Mouse (Mus musculus): ENCODE data around the gene Sema4c. TPM values are rescaled to one million over a fixed set of nuclear protein-coding genes. Genes with fewer than 3 reads are reported as not detected.
A peak's percentile ranks its signal among the peaks of the same experiment; 100 is the strongest.

The Sema4c gene
- total and polyA plus RNA-seq, 3 experiments = 0.70 to 3.4 (median 1.5) TPM

DNA sequence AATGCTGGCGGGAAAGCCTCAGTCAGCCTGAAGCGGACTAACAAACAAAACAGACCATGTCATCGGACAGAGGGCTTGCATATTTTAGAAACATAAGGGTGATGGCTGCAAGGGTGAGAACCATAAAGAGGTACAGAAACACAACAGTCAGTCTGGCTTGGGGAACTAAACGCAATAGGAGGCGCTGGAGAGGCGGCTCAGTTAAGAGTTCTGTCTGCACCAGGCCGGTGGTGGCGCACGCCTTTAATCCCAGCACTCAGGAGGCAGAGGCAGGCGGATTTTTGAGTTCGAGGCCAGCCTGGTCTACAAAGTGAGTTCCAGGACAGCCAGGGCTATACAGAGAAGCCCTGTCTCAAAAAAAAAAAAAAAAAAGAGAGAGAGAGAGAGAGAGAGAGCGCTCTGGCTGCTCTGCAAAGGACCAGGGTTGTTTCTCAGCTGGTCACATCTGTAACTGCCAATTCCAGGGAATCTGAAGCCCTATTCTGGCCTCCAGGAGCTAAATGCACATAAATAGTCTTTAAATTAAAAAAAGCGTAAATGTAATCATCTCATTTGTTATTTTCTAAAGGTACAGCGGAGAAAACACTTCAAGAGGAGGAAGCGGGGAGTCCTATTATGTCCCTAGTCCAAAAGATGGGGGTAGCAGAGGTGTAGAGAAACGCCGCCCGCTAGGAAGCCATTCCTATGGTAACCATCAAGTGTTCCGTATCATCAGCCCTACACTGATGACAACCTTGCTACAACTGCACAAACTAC is 12.1 kb downstream of the Sema4c start:
- dilution Hi-C loops (cut with MboI; ENCODE audit: extremely low pct_ligation_motif_present, extremely low pct_unique_long_range_greater_than_20kb, low sequenced_read_pairs) (no loop called here), in situ Hi-C loops (cut with MboI; ENCODE audit: low pct_ligation_motif_present, low pct_unique_long_range_greater_than_20kb, low sequenced_read_pairs) (no loop called here)
- Histone ChIP-seq H3K4me3 (replicated peaks in 1 of 3; ENCODE audit: low read depth in 2 of 3, low read length in 2 of 3, poor library complexity in 1 of 3) (peak overlapping the region; percentile 66 to 81 (median 72)), H3K4me1 (ENCODE audit: control insufficient read depth in 1 of 2, insufficient read depth in 2 of 2) (peaks cover 2 to 10% of the 10 kb centered on the region in 2 experiments; a peak in 3 of 4 replicates), H3K9me3 (replicated peaks; ENCODE audit: low read length) (no peaks in the 10 kb centered on the region), H3K79me2 (replicated peaks; ENCODE audit: control insufficient read depth, extremely low read depth, insufficient read depth, poor library complexity, severe bottlenecking) (no peaks in the 10 kb centered on the region), H3K27me3 (replicated peaks) (no peaks in the 10 kb centered on the region), H3K27ac (ENCODE audit: insufficient read depth, low read depth) (0 out of 2 replicates have a peak overlapping the region, but pooled peaks have one; percentile 11), H3K36me3 (replicated peaks in 1 of 2; ENCODE audit: control insufficient read depth in 1 of 2, insufficient read depth in 1 of 2, low read length in 1 of 2) (peaks cover 29 to 55% of the 10 kb centered on the region in 2 experiments), H3K9ac (ENCODE audit: insufficient read depth, low read depth) (peak overlapping the region; percentile 42), H3K4me2 (ENCODE audit: insufficient read depth, low read depth, poor library complexity, severe bottlenecking) (peak overlapping the region; percentile 80)
- DNase-seq (ENCODE audit: extremely low read depth) = peak; percentile 66
- TF ChIP-seq CHD1 (IDR thresholded peaks at IDR 0.05; ENCODE audit: low read depth, low read length) (no peak), NELFE (IDR thresholded peaks at IDR 0.05; ENCODE audit: low read depth, low read length) (no peak), IRF4 (IDR thresholded peaks at IDR 0.05; ENCODE audit: low read depth, low read length) (no peak; the same call in 1 of the 2 replicates), ELF1 (IDR thresholded peaks at IDR 0.05; ENCODE audit: low read depth, low read length) (0 out of 2 replicates have a peak, but pooled peaks have one; percentile 19), USF1 (IDR thresholded peaks at IDR 0.05; ENCODE audit: low read depth, low read length) (no peak), GABPA (IDR thresholded peaks at IDR 0.05; ENCODE audit: insufficient replicate concordance, low read depth, low read length) (no peak), MAFK (IDR thresholded peaks at IDR 0.05; ENCODE audit: insufficient replicate concordance, low read length) (peak; percentile 37; the same call in 1 of the 2 replicates), UBTF (IDR thresholded peaks at IDR 0.05; ENCODE audit: low read depth, low read length) (no peak; the same call in 1 of the 2 replicates), TBP (conservative IDR thresholded peaks at IDR 0.05; ENCODE audit: low read depth, low read length) (peak; percentile 94), EP300 (IDR thresholded peaks at IDR 0.05; ENCODE audit: low read length) (no peak), ZNF384 (IDR thresholded peaks at IDR 0.05; ENCODE audit: low read depth, low read length) (peak; percentile 41; the same call in 1 of the 2 replicates), USF2 (conservative IDR thresholded peaks at IDR 0.05; ENCODE audit: low read depth, low read length) (no peak), RAD21 (IDR thresholded peaks at IDR 0.05; ENCODE audit: low read depth, low read length) (peak; percentile 20), POLR2AphosphoS2 (IDR thresholded peaks at IDR 0.05; ENCODE audit: low read depth, low read length) (no peak), MAX (IDR thresholded peaks at IDR 0.05; ENCODE audit: low read length) (no peak), MAZ (IDR thresholded peaks at IDR 0.05; ENCODE audit: low read depth, low read length) (no peak), ZKSCAN1 (IDR thresholded peaks at IDR 0.05; ENCODE audit: borderline replicate concordance, low read depth, low read length) (no peak), KAT2A (IDR thresholded peaks at IDR 0.05; ENCODE audit: insufficient replicate concordance, low read length) (no peak), NRF1 (IDR thresholded peaks at IDR 0.05; ENCODE audit: low read depth, low read length) (no peak), HCFC1 (IDR thresholded peaks at IDR 0.05; ENCODE audit: low read depth, low read length) (no peak), ZMIZ1 (IDR thresholded peaks at IDR 0.05; ENCODE audit: low read depth, low read length) (no peak), ETS1 (conservative IDR thresholded peaks at IDR 0.05; ENCODE audit: low read depth, low read length) (no peak), CHD2 (IDR thresholded peaks at IDR 0.05; ENCODE audit: low read length) (no peak), MEF2A (IDR thresholded peaks at IDR 0.05; ENCODE audit: borderline replicate concordance, low read depth, low read length) (no peak), ZC3H11A (IDR thresholded peaks at IDR 0.05; ENCODE audit: low read depth, low read length) (no peak), JUND (conservative IDR thresholded peaks at IDR 0.05; ENCODE audit: low read depth, low read length) (no peak), RCOR1 (conservative IDR thresholded peaks at IDR 0.05; ENCODE audit: low read depth, low read length) (no peak), MXI1 (IDR thresholded peaks at IDR 0.05; ENCODE audit: low read depth, low read length) (no peak), POLR2A (IDR thresholded peaks at IDR 0.05; ENCODE audit: low read depth, low read length) (0 out of 2 replicates have a peak, but pooled peaks have one; percentile 18), SMC3 (IDR thresholded peaks at IDR 0.05; ENCODE audit: low read depth, low read length) (peak; percentile 7; the same call in 1 of the 2 replicates), CTCF (conservative IDR thresholded peaks at IDR 0.05 in 1 of 2, IDR thresholded peaks at IDR 0.05 in 1 of 2; ENCODE audit: low read depth in 2 of 2, low read length in 2 of 2) (peak in 1 of 2 experiments; percentile 71; a peak in 2 of 4 replicates), BHLHE40 (IDR thresholded peaks at IDR 0.05; ENCODE audit: low read depth, low read length) (no peak), PAX5 (IDR thresholded peaks at IDR 0.05; ENCODE audit: low read length) (no peak), MYC (IDR thresholded peaks at IDR 0.05; ENCODE audit: low read depth, low read length) (no peak), JUN (IDR thresholded peaks at IDR 0.05; ENCODE audit: insufficient read depth, low read depth, low read length) (no peak), SIN3A (IDR thresholded peaks at IDR 0.05; ENCODE audit: low read length) (no peak), E2F4 (IDR thresholded peaks at IDR 0.05; ENCODE audit: insufficient replicate concordance, low read depth, low read length) (no peak), TCF12 (IDR thresholded peaks at IDR 0.05; ENCODE audit: low read depth, low read length) (no peak)

Data from CH12.LX (cell line).